Mouse (Mus musculus): ENCODE results near the gene Dlst. TPM values are rescaled to one million over a fixed set of nuclear protein-coding genes. Genes with fewer than 3 reads are reported as not detected.

Gene Dlst
- polyA plus RNA-seq, 1 experiment from 2014 or later, result 113 TPM

GRCm38 (mm10) chr12:85181475-85182344, 71.1 kb downstream of the Dlst start:
- Histone ChIP-seq H3K4me3 (replicated peaks; ENCODE audit: low read length) (no peak overlapping the region), H3K4me1 (ENCODE audit: control insufficient read depth, insufficient read depth, low read length) (peaks cover 24% of the 10 kb centered on the region), H3K9me3 (replicated peaks; ENCODE audit: control insufficient read depth, low read length) (no peaks in the 10 kb centered on the region), H3K27ac (ENCODE audit: low read length) (no peak overlapping the region), H3K36me3 (ENCODE audit: control insufficient read depth, insufficient read depth, low read length) (no peaks in the 10 kb centered on the region), H3K9ac (ENCODE audit: low read length) (0 out of 2 replicates have a peak overlapping the region, but pooled peaks have one; percentile 22), H3K4me2 (ENCODE audit: low read depth, low read length) (0 out of 2 replicates have a peak overlapping the region, but pooled peaks have one; percentile 2), H3K27me3 (ENCODE audit: control insufficient read depth, insufficient read depth, low read length) (no peaks in the 10 kb centered on the region)
- 17% methylated on average over 17 of the region's 17 CpGs for WGBS
- ATAC-seq (ENCODE audit: insufficient read depth, low FRiP score), result no peak

DNA sequence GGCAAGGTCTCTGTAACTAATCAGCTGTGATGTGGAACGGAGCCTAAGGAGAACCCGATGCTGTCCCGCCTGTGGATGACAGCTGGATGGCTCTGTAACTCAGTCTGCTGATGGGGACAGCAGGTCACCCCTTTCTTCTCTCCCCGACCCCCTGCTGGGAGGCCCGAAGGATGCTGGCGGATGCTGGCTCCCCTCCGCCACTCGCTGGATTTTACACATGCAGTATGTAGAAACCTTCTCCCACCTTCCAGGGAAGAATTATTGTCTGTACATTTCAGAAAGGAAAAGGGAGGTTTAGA, 71.7 kb downstream of the Dlst start:
- Histone ChIP-seq H3K4me2 (ENCODE audit: low read depth, low read length) (0 out of 2 replicates have a peak overlapping the region, but pooled peaks have one; percentile 2), H3K4me3 (replicated peaks; ENCODE audit: low read length) (no peak overlapping the region), H3K27ac (ENCODE audit: low read length) (no peak overlapping the region), H3K9ac (ENCODE audit: low read length) (no peak overlapping the region), H3K36me3 (ENCODE audit: control insufficient read depth, insufficient read depth, low read length) (no peaks in the 10 kb centered on the region), H3K27me3 (ENCODE audit: control insufficient read depth, insufficient read depth, low read length) (no peaks in the 10 kb centered on the region), H3K4me1 (ENCODE audit: control insufficient read depth, insufficient read depth, low read length) (peaks cover 21% of the 10 kb centered on the region), H3K9me3 (replicated peaks; ENCODE audit: control insufficient read depth, low read length) (no peaks in the 10 kb centered on the region)
- no peak for ATAC-seq (ENCODE audit: insufficient read depth, low FRiP score)
- 24% methylated on average over 8 of the region's 8 CpGs for whole genome bisulfite sequencing

DNA sequence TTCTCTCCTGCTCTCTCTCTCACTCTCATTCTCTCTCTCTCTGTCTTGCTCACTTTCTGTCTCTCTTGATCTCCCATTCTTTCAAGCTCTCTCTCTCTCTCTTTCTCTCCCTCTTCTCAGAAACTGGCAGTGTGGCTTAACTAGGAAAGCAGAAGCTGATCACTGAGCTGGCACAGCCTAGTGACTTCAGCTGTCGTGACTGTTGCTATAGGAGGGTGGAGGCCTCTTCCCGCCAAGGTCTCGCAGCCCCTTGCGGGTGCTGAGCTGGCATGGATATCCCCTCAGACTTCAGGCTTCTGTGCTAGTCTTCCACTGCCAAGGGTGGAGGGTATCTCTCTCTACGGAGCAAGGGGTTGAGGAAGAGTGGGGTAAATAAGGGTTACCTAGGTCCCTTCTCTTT, 72.3 kb downstream of the Dlst start:
- Histone ChIP-seq H3K27me3 (ENCODE audit: control insufficient read depth, insufficient read depth, low read length) (no peaks in the 10 kb centered on the region), H3K4me2 (ENCODE audit: low read depth, low read length) (no peak overlapping the region), H3K9me3 (replicated peaks; ENCODE audit: control insufficient read depth, low read length) (no peaks in the 10 kb centered on the region), H3K4me1 (ENCODE audit: control insufficient read depth, insufficient read depth, low read length) (peaks cover 16% of the 10 kb centered on the region), H3K4me3 (replicated peaks; ENCODE audit: low read length) (no peak overlapping the region), H3K9ac (ENCODE audit: low read length) (no peak overlapping the region), H3K27ac (ENCODE audit: low read length) (no peak overlapping the region), H3K36me3 (ENCODE audit: control insufficient read depth, insufficient read depth, low read length) (no peaks in the 10 kb centered on the region)
- ATAC-seq (ENCODE audit: insufficient read depth, low FRiP score), result no peak
- WGBS, result 75% methylated on average over 5 of the region's 5 CpGs

- Histone ChIP-seq H3K4me1 (ENCODE audit: control insufficient read depth, insufficient read depth, low read length) (peaks cover 16% of the 10 kb centered on the region), H3K27me3 (ENCODE audit: control insufficient read depth, insufficient read depth, low read length) (no peaks in the 10 kb centered on the region), H3K4me2 (ENCODE audit: low read depth, low read length) (no peak overlapping the region), H3K9me3 (replicated peaks; ENCODE audit: control insufficient read depth, low read length) (no peaks in the 10 kb centered on the region), H3K9ac (ENCODE audit: low read length) (no peak overlapping the region), H3K27ac (ENCODE audit: low read length) (no peak overlapping the region), H3K36me3 (ENCODE audit: control insufficient read depth, insufficient read depth, low read length) (no peaks in the 10 kb centered on the region), H3K4me3 (replicated peaks; ENCODE audit: low read length) (no peak overlapping the region)
- WGBS, result 61% methylated on average over 5 of the region's 5 CpGs
- no peak for ATAC-seq (ENCODE audit: insufficient read depth, low FRiP score)
Measured at GRCm38 (mm10) chr12:85184118-85184517, 73.5 kb downstream of the Dlst start.

Other genes starting within 250 kb of the Dlst start
- 1.2 and 1.6 TPM in 2 replicates for gene Ltbp2, start 234.3 kb upstream of the Dlst start, polyA plus RNA-seq (2015; fragmentation: Nextera tagmentation; extraction: Ambion mirVana)
- 114 and 119 TPM in 2 replicates for gene Fcf1, start 139.9 kb upstream of the Dlst start, polyA plus RNA-seq (2015; fragmentation: Nextera tagmentation; extraction: Ambion mirVana)
- 11.8 and 12.4 TPM in 2 replicates for gene Arel1, start 139.9 kb upstream of the Dlst start, polyA plus RNA-seq (2015; fragmentation: Nextera tagmentation; extraction: Ambion mirVana)
- 22.3 and 23.1 TPM in 2 replicates for gene Ylpm1, start 114.5 kb upstream of the Dlst start, polyA plus RNA-seq (2015; fragmentation: Nextera tagmentation; extraction: Ambion mirVana)
- 2.9 and 3.0 TPM in 2 replicates for gene Prox2, start 74 bp upstream of the Dlst start, polyA plus RNA-seq (2015; fragmentation: Nextera tagmentation; extraction: Ambion mirVana)
- gene Rps6kl1, start 40.4 kb downstream of the Dlst start, polyA plus RNA-seq (2015; fragmentation: Nextera tagmentation; extraction: Ambion mirVana), result 1.3 and 1.8 TPM in 2 replicates
- gene Pgf, start 67.0 kb downstream of the Dlst start, polyA plus RNA-seq (2015; fragmentation: Nextera tagmentation; extraction: Ambion mirVana), result 14.9 and 16.3 TPM in 2 replicates
- gene Eif2b2, start 108.6 kb downstream of the Dlst start, polyA plus RNA-seq (2015; fragmentation: Nextera tagmentation; extraction: Ambion mirVana), result 72.9 and 82.5 TPM in 2 replicates
- 6.6 and 8.4 TPM in 2 replicates for gene Mlh3, start 159.8 kb downstream of the Dlst start, polyA plus RNA-seq (2015; fragmentation: Nextera tagmentation; extraction: Ambion mirVana)
- gene Acyp1, start 177.6 kb downstream of the Dlst start, polyA plus RNA-seq (2015; fragmentation: Nextera tagmentation; extraction: Ambion mirVana), result 39.5 and 50.6 TPM in 2 replicates
- 2.0 and 2.1 TPM in 2 replicates for gene Zc2hc1c, start 177.8 kb downstream of the Dlst start, polyA plus RNA-seq (2015; fragmentation: Nextera tagmentation; extraction: Ambion mirVana)
- 16.8 and 17.1 TPM in 2 replicates for gene Nek9, start 228.5 kb downstream of the Dlst start, polyA plus RNA-seq (2015; fragmentation: Nextera tagmentation; extraction: Ambion mirVana)